Mouse (Mus musculus) common myeloid progenitor, adult 5-6 weeks (primary cell): ENCODE measurements around the gene Creld2. TPM values are rescaled to one million over a fixed set of nuclear protein-coding genes. Genes with fewer than 3 reads are reported as not detected.

Experiments
- ATAC-seq: replicated peaks from 2 replicates; pipeline ENCODE4 v1.8.0; 2016; ENCODE audit warnings: low read depth, mild to moderate bottlenecking, moderate TSS enrichment, inconsistent platforms; ENCODE audit not compliant: poor library complexity, severe bottlenecking
- total RNA-seq: library from RNA; stranded (forward); fragments of 200-1000, 187-1606 nt; gene quantifications from 2 replicates; pipeline ENCODE4 v1.2.3, GENCODE M21; 2017

The Creld2 gene
- total RNA-seq, 1 experiment from 2014 or later = 55.5 TPM

DNA sequence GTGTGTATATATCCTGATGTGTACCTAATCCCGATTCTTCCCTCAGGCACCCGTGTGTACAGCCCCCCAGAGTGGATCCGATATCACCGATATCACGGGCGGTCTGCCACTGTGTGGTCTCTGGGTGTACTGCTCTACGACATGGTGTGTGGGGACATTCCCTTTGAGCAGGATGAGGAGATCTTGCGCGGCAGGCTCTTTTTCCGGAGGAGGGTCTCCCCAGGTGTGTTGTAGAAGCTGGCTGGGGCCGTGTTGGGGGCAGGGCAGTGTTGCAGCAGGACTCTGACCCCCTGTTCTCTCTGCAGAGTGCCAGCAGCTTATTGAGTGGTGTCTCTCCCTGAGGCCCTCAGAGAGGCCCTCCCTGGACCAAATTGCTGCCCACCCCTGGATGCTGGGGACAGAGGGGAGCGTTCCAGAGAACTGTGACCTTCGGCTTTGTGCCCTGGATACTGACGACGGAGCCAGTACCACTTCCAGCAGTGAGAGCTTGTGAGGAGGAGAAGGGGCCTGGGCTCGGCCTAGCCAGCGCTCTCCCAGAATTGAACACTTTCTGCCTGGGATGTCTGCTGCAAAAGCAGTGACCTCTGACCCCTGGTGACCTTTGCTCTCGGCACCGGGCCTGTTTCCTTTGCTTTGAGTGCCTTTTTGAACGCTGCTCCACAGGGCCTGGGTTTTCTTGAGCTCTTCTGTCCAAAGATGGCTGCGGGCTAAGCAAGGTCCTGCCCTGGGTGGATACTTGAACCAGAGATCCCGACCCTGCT, 45.0 kb downstream of the Creld2 start:
- ATAC-seq = no peak

DNA sequence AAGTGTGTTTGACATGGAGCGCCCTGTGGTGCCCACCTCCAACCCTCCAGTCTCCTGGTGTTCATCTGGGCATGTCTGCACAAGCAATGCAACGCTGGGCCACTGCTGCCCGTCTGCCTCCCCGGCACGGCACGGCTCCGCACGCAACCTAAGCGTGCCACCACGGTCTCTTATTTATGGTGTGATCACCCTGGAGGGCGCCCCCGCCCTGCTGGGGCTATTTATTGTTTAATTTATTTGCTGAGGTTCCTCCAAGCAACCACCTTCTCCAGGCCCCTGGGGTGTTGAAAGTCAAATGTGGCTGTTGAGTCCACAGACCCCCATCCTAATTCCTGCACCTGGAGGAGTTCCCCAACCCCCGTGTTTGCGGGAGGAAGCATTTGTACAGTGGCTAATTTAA, 45.6 kb downstream of the Creld2 start:
- no peak for ATAC-seq

DNA sequence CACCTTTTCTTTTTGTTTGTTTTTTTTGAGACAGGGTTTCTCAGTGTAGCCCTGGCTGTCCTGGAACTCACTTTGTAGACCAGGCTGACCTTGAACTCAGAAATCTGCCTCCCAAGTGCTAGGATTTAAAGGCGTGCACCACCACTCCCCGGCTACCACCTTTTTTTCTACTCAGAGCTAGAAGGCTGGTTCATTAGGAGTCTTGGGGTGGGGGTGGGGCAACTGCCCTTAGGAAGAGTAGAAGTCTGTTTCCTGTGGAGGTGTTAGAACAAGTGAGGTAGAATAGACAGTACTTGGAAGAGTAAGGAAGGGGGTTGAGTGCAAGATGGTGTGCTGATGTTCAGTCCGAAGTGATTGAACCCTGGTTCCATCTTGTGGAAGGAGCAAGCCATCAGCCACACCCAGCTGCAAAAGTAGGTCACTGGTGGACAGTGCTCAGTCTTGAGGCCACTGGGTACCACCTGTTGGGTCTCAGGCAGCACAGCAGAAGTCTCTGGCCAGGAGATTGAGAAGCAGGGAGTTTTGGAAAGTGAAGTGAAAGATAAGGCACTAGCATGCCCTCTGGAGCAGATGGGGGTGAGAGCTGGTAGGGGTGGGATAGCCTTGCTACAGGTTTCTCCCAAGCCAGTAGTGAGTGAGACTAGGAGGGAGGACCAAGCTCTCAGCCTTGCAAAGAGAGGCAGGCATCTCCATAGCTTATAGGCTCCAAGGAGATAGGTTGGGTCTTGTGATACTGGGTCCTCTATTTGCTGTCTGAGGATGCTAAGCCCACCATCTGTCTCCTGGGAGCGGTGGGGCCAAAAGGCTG, 46.6 kb downstream of the Creld2 start:
- ATAC-seq = no peak

GRCm38 (mm10) chr15:88866934-88867356, 47.5 kb downstream of the Creld2 start:
- ATAC-seq = no peak

GRCm38 (mm10) chr15:88867368-88868023, 48.0 kb downstream of the Creld2 start:
- no peak for ATAC-seq

DNA sequence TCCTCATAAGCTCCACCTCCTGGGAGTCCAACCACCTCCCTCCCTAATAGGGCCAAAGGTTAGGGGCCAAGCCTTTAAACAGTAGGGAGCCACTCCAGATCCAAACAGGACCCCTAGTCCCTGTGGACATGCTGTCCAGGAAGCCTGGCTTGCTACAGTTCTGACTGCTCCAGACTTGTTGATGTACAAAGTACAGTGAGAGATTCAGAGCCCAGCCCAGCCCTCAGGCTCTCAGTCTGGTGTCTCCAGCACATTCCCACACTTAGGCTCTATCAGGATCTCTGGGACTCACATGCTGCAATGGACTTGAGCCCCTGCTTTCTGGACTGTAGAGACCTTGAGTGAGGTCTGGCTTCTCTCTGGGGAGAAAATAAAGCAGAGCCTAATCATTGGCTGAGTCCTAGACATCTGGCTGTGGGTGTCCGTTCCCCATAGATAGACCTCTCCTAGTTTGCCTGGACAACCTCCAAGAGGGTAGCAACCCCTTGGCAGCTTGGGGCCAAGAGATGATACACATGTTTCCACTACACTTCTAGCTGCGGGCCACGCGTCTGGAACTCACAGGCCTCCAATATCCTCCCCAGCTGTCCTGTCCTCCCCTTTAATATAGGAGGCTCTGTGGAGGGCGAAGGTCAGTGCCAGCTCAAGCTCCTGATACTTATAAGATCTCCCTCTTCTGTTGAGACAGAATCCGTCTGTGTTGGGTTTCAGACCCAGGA, 48.7 kb downstream of the Creld2 start:
- no peak for ATAC-seq

DNA sequence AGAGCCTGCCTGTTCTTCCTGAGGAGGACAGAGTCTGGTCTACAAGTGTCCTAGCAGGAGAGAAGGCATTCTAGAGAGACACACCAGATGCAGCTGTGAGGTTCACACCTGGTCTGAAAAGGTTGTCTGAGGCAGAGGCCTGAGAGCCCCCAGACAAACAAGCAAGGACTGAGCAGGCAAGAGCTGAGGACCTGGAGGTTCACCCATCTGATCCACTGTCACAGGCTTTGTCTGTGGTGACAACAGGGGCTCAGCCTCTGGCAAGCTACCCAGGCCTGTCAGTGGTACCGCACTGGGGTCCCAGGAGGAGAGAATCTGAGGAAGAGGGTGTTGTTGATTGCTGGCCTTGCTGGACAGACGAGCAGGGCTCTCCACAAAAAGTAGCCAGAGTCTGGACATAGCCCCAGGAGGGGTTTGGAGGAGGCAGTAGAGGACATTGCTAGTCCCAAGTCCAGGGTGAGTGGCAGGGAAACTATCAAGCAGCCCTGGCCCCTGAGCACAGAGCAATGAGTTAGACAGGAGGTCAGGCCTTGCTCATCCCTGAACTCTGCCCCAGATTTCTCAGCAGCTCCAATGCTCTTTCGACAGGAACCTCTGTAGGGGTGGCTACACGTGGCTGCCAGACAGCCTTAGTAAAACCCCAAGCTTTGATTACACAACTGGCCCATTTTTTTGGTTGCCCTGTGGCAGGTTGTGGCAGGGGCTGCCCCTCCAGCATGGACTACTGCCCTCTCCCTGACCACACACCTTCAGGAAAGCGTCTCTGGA, 51.2 kb downstream of the Creld2 start:
- ATAC-seq = no peak

DNA sequence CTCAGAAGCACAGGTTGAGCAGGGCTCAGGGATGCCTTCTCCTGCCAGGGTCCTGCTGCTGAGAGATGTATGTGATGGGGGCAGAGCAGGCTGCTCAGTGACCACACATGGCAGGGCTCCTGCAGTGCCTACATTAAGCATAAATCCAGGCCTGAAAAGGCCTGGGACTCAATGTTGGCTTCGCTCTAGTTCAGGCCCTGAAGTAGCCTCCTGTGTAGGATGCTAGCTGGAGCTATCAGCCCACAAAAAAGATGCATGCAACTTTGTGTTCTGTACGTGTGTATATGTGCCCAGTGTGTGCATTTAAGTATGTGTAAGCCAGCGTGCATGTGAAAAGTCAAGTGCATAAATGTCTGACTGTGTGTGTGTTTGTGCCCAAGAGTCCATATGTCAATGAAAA, 54.6 kb downstream of the Creld2 start:
- no peak for ATAC-seq

GRCm38 (mm10) chr15:88874477-88874876, 55.0 kb downstream of the Creld2 start:
- no peak for ATAC-seq

DNA sequence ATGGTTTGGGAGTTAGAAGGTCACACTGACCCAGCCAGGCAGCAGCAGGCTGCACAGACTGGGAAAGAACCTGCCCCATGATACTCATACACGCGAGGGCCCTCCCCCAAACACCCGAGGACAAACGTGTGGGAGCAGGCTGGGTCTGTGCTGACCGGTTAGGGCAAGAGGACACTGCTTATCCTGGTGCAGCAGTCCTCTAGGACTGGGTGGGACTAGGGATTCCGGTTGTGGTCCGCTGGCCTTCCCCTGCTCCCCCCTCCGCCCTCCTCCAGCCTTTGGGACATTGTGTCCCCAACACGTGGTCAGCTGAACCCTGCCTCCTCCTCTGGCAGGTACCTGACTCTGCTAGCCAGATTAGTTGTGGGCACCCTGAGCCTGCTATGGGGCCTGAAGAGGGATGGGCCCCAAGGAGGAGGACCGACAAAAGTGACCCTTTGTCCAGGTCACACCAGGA, 56.2 kb downstream of the Creld2 start:
- no peak for ATAC-seq

Other genes starting within 250 kb of the Creld2 start
- gene Zdhhc25, start 219.3 kb upstream of the Creld2 start, total RNA-seq = not detected in 2 replicates
- gene Brd1, start 85.4 kb upstream of the Creld2 start, total RNA-seq = 59.4 and 63.7 TPM in 2 replicates
- gene Zbed4, start 68.0 kb upstream of the Creld2 start, total RNA-seq = 44.2 and 56.9 TPM in 2 replicates
- gene Alg12, start 328 bp upstream of the Creld2 start, total RNA-seq = 1.8 and 5.0 TPM in 2 replicates
- gene Pim3, start 42.5 kb downstream of the Creld2 start, total RNA-seq = 11.9 and 12.3 TPM in 2 replicates
- not detected in 2 replicates for gene Ttll8, start 134.8 kb downstream of the Creld2 start, total RNA-seq
- gene Mlc1, start 159.4 kb downstream of the Creld2 start, total RNA-seq = not detected in 2 replicates
- not detected in 2 replicates for gene Mov10l1, start 163.3 kb downstream of the Creld2 start, total RNA-seq
- gene Panx2, start 240.1 kb downstream of the Creld2 start, total RNA-seq = 0.37 TPM in 1 of 2 replicates, not detected in the other